Mouse (Mus musculus) lung, embryonic 16.5 days (tissue): ENCODE measurements around the gene Rcn2. TPM values are rescaled to one million over a fixed set of nuclear protein-coding genes. Genes with fewer than 3 reads are reported as not detected.

Experiments used
- ATAC-seq: fragments of 200-750 bp; cut with Nextera tagmentation; 2 replicates; pipeline ENCODE4 v1.8.0; 2017; ENCODE audit warnings: low read depth, mild to moderate bottlenecking, moderate library complexity
- H3K27ac ChIP-seq: fragments of 300-500 bp; sonication (generic); 2 replicates; pipeline ENCODE4 v1.5.1; 2014; ENCODE audit warnings: mild to moderate bottlenecking, control low read depth, low read length
- H3K27me3 ChIP-seq: fragments of 300-500 bp; sonication (generic); 2 replicates; pipeline ENCODE4 v1.6.1; 2014; ENCODE audit warnings: low read depth, low read length, mixed read lengths; ENCODE audit not compliant: control insufficient read depth, insufficient read depth
- H3K36me3 ChIP-seq: fragments of 300-500 bp; sonication (generic); 2 replicates; pipeline ENCODE4 v1.6.1; 2014; ENCODE audit warnings: low read length; ENCODE audit not compliant: control insufficient read depth, insufficient read depth
- H3K4me1 ChIP-seq: fragments of 300-500 bp; sonication (generic); replicated peaks from 2 replicates; pipeline ENCODE4 v1.6.1; 2014; ENCODE audit warnings: low read length, mixed read lengths; ENCODE audit not compliant: control insufficient read depth, insufficient read depth
- H3K4me2 ChIP-seq: fragments of 300-500 bp; sonication (generic); 2 replicates; pipeline ENCODE4 v1.6.1; 2014; ENCODE audit warnings: low read depth, low read length, control low read depth
- H3K4me3 ChIP-seq: fragments of 300-500 bp; sonication (generic); 2 replicates; pipeline ENCODE4 v1.5.1; 2014; ENCODE audit warnings: mild to moderate bottlenecking, low read length, control low read depth
- H3K9ac ChIP-seq: fragments of 300-500 bp; sonication (generic); 2 replicates; pipeline ENCODE4 v1.6.1; 2014; ENCODE audit warnings: low read length, control low read depth
- H3K9me3 ChIP-seq: fragments of 300-500 bp; sonication (generic); 2 replicates; pipeline ENCODE4 v1.6.1; 2016; ENCODE audit warnings: low read length; ENCODE audit not compliant: control insufficient read depth
- whole genome bisulfite sequencing: fragments of 180-500 bp; shearing (Covaris S2); extraction: QIAGEN DNeasy Blood & Tissue Kit; methylation state at CpG from one replicate; pipeline ENCODE4 v1.1.7; 2014; 5-methylcytosine and 5-hydroxymethylcytosine counted together
- polyA plus RNA-seq: library from polyadenylated mRNA; unstranded; fragments of >200 nt; fragmentation: Nextera tagmentation; extraction: Ambion mirVana; gene quantifications from 2 replicates; pipeline ENCODE4 v1.2.1, GENCODE M21; 2015

Rcn2 gene
- polyA plus RNA-seq, 1 experiment from 2014 or later, result 235 TPM

DNA sequence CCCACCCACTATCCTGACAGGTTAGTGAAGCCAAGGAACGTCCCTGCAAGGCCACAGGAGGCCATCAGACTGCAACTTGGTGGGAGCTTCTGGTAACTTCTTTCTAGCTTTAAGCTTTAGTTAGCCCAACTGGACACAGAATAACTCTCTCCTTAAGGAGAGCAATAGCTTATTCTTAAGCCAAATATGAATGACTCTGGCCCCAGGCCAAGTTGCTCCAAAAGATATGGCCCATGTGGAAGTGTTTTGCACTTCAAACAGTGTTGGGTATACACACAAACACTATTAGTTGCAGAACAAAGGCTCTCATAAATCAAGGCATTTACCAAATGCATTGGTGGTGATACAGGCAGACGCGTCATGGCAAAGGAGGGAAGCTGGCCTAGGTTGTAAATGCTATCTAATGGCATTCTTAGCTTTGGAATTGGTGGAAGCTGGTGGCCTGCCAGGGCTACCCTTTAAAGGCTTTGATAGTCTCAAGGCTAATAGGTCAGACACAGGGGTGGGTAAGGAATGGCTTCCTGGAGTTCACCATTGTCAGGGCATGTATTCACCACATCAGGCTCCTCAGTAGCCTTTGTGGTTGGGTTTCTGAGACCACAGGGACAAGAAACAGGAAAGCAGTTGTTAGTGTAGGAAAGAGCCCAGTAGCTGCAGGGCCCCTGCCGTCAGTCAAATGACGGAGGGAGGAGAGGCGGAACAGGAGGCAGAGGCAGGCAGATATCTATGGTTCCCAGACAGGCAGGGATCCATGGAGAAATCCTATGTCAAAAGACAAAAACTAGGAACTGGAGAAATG lies 64.8 kb downstream of the Rcn2 start:
- H3K27me3 ChIP-seq, result no peaks in the 10 kb centered on the region
- 81% methylated on average over 6 of the region's 6 CpGs for WGBS
- H3K4me3 ChIP-seq, result no peak overlapping the region

DNA sequence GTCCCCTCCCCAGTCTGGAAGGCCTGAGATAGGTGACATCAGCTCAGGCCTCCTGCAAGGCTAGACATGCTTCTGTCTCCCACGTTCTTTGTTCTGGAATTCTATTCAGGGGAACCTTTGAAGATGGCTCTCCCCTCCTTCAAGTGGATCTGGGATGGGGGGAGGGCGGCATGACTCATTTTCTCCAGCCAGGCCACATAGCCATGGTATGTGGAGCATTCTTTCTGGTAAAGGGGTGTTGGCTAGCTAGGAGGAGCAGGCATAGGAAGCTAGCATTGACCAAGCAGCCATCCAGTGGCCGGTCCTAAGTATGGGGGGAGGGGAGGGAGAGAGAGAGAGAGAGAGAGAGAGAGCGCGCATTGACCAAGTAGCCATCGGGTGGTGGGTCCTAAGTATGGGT lies 65.9 kb downstream of the Rcn2 start:
- Histone ChIP-seq H3K4me1 (no peaks in the 10 kb centered on the region), H3K27me3 (no peaks in the 10 kb centered on the region), H3K9ac (no peak overlapping the region), H3K9me3 (no peaks in the 10 kb centered on the region), H3K27ac (no peak overlapping the region), H3K4me2 (no peak overlapping the region), H3K4me3 (no peak overlapping the region), H3K36me3 (no peaks in the 10 kb centered on the region)
- ATAC-seq, result no peak
- WGBS, result 62% methylated on average over 6 of the region's 6 CpGs

More for the DNA sequence above, 64.8 kb downstream of the Rcn2 start:
- Histone ChIP-seq H3K9me3 (no peaks in the 10 kb centered on the region), H3K4me2 (no peak overlapping the region), H3K9ac (no peak overlapping the region), H3K27ac (no peak overlapping the region), H3K36me3 (no peaks in the 10 kb centered on the region), H3K4me1 (no peaks in the 10 kb centered on the region)
- ATAC-seq, result no peak

DNA sequence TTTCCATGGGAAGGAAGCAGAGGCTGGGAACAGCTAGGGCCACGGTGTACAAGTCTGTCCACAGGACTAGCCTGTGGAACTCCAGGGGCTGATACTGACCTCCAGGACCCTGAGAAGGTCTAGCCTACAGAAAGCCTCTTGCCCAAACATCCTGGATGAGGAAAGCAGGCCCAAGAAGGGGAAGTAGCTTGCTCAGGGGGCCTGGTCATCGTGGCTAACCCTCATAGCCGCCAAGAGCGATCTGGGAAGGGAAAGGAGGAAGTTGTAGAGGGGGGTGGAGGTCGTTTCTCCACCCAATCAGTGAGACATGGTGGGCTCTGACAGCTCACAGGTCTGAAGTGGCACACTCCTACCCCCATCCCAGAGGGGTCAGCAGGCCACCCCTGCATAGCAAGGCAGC lies 66.5 kb downstream of the Rcn2 start:
- H3K9me3 ChIP-seq, result no peaks in the 10 kb centered on the region
- no peaks in the 10 kb centered on the region for H3K36me3 ChIP-seq
- H3K4me3 ChIP-seq, result no peak overlapping the region
- H3K4me1 ChIP-seq, result no peaks in the 10 kb centered on the region
- no peak overlapping the region for H3K4me2 ChIP-seq
- no peaks in the 10 kb centered on the region for H3K27me3 ChIP-seq
- H3K27ac ChIP-seq, result no peak overlapping the region
- H3K9ac ChIP-seq, result no peak overlapping the region
- ATAC-seq, result no peak
- WGBS, result 72% methylated on average over 5 of the region's 5 CpGs

Other genes with a start within 250 kb of the Rcn2 start
- 7.3 and 7.7 TPM in 2 replicates for gene Scaper, start 103.7 kb upstream of the Rcn2 start, polyA plus RNA-seq
- not detected in 2 replicates for gene 4930563M21Rik, start 31.3 kb upstream of the Rcn2 start, polyA plus RNA-seq
- gene Pstpip1, start 48.1 kb downstream of the Rcn2 start, polyA plus RNA-seq, result 2.6 and 4.0 TPM in 2 replicates
- 406 and 422 TPM in 2 replicates for gene Tspan3, start 123.6 kb downstream of the Rcn2 start, polyA plus RNA-seq